Mouse (Mus musculus) liver, embryonic 14.5 days (tissue): ENCODE data around the gene Mefv. TPM values are rescaled to one million over a fixed set of nuclear protein-coding genes. Genes with fewer than 3 reads are reported as not detected.
A peak's percentile ranks its signal among the peaks of the same experiment; 100 is the strongest.

Experiments
- ATAC-seq: fragments of 200-750 bp; cut with Nextera tagmentation; 2 replicates; pipeline ENCODE4 v1.8.0; 2017; ENCODE audit warnings: moderate number of reproducible peaks, mild to moderate bottlenecking, moderate library complexity; ENCODE audit not compliant: insufficient read depth
- DNase-seq, 3 experiments: peaks; one replicate each; pipeline ENCODE4 v3.0.0-alpha.2; 2012 to 2013; ENCODE audit warnings: low read depth in 3 of 3, low spot score in 3 of 3
- H3K27ac ChIP-seq: fragments of 300-500 bp; sonication (generic); 2 replicates; pipeline ENCODE4 v1.5.1; 2014; ENCODE audit warnings: moderate library complexity, mild to moderate bottlenecking, control low read depth, inconsistent platforms
- H3K27me3 ChIP-seq: fragments of 300-500 bp; sonication (generic); 2 replicates; pipeline ENCODE4 v1.6.1; 2014; ENCODE audit warnings: mild to moderate bottlenecking, low read length, moderate library complexity; ENCODE audit not compliant: control insufficient read depth, insufficient read depth
- H3K36me3 ChIP-seq: fragments of 300-500 bp; sonication (generic); replicated peaks from 2 replicates; pipeline ENCODE4 v1.6.1; 2014; ENCODE audit warnings: low read depth; ENCODE audit not compliant: control insufficient read depth, insufficient read depth
- H3K4me1 ChIP-seq, 2 experiments: fragments of 200-500 bp in 1 of 2; fragments of 300-500 bp in 1 of 2; sonication (generic) in 1 of 2; replicated peaks; 2 replicates each; pipeline ENCODE4 v1.6.1; 2012 to 2014; ENCODE audit warnings: antibody characterized with exemption in 1 of 2, inconsistent platforms in 1 of 2, low read length in 1 of 2; ENCODE audit not compliant: control insufficient read depth in 2 of 2, insufficient read depth in 2 of 2
- H3K4me2 ChIP-seq: fragments of 300-500 bp; sonication (generic); 2 replicates; pipeline ENCODE4 v1.6.1; 2014; ENCODE audit warnings: low read depth, mild to moderate bottlenecking, control low read depth, moderate library complexity
- H3K4me3 ChIP-seq, 2 experiments: fragments of 200-500 bp in 1 of 2; fragments of 300-500 bp in 1 of 2; sonication (generic) in 1 of 2; 2 replicates each; pipeline ENCODE4 v1.5.1; 2012 to 2014; ENCODE audit warnings: low read depth in 2 of 2, low read length in 2 of 2, mild to moderate bottlenecking in 2 of 2, control low read depth in 1 of 2, inconsistent platforms in 1 of 2, moderate library complexity in 1 of 2; ENCODE audit not compliant: insufficient read depth in 1 of 2
- H3K9ac ChIP-seq: fragments of 300-500 bp; sonication (generic); replicated peaks from 2 replicates; pipeline ENCODE4 v1.6.1; 2014; ENCODE audit warnings: mild to moderate bottlenecking, control low read depth, moderate library complexity
- H3K9me3 ChIP-seq: fragments of 300-500 bp; sonication (generic); 2 replicates; pipeline ENCODE4 v1.6.1; 2016; ENCODE audit warnings: low read length, mixed read lengths; ENCODE audit not compliant: control insufficient read depth
- CTCF ChIP-seq: IDR thresholded peaks from 2 replicates; pipeline ENCODE4 v1.5.1; 2016; ENCODE audit warnings: antibody characterized with exemption, low read depth, control low read depth
- EP300 ChIP-seq: IDR thresholded peaks from 2 replicates; pipeline ENCODE4 v1.6.1; 2016; ENCODE audit warnings: antibody characterized with exemption, low read depth
- WGBS: fragments of 180-500 bp; shearing (Covaris S2); extraction: QIAGEN DNeasy Blood & Tissue Kit; methylation state at CpG from one replicate; pipeline ENCODE4 v1.1.7; 2014; ENCODE audit not compliant: insufficient replicate concordance; 5-methylcytosine and 5-hydroxymethylcytosine counted together
- polyA plus RNA-seq, 2 experiments: library from polyadenylated mRNA; depleted of rRNA in 1 of 2; stranded (reverse) in 1 of 2; unstranded in 1 of 2; fragments of >200 nt; fragmentation: Nextera tagmentation in 1 of 2; extraction: Ambion mirVana in 1 of 2; gene quantifications; 2 replicates each; pipeline versions ENCODE4 v1.2.1 to v1.2.3; 2012 to 2014

The Mefv gene
- polyA plus RNA-seq, 2 experiments = 0.21 to 0.27 TPM

GRCm38 (mm10) chr16:3742466-3742865 is 24.6 kb upstream of the Mefv start:
- Histone ChIP-seq H3K27ac (no peak overlapping the region), H3K4me3 (no peak overlapping the region; a peak in 1 of 4 replicates), H3K9me3 (no peaks in the 10 kb centered on the region), H3K4me1 (peaks cover 13 to 18% of the 10 kb centered on the region in 2 experiments), H3K27me3 (no peaks in the 10 kb centered on the region), H3K36me3 (peaks cover 4% of the 10 kb centered on the region; the same call in 1 of the 2 replicates), H3K4me2 (peak overlapping the region; percentile 76; the same call in 1 of the 2 replicates), H3K9ac (no peak overlapping the region)
- no peak for DNase-seq
- TF ChIP-seq EP300 (no peak), CTCF (no peak)
- WGBS = 85% methylated on average over 6 of the region's 6 CpGs
- no peak for ATAC-seq

DNA sequence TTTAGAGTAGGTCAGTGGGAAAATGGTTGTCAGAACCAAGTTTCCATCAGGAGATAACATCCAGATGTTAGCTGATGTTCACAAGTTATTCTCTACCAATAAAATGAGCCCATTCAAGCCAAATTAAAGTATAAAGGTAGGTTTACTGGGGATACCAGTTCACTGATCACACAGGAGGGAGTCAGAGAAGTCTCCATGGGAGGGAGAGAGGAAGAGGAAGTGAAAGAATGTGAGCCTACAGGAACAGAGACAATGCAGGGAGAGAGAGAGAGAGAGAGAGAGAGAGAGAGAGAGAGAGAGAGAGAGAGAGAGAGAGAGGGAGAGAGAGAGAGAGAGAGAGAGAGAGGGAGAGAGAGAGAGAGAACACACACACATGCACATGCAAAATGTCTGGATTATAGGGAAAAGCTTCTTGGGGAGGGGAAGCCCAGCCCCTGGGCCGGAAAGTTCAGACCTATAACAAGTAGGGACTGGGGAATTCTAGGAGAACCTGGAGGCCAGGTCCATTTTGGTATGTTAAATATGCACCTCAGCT is 15.4 kb upstream of the Mefv start:
- Histone ChIP-seq H3K4me1 (no peaks in the 10 kb centered on the region), H3K9ac (no peak overlapping the region), H3K4me2 (no peak overlapping the region), H3K4me3 (no peak overlapping the region), H3K9me3 (no peaks in the 10 kb centered on the region), H3K27ac (no peak overlapping the region), H3K27me3 (no peaks in the 10 kb centered on the region), H3K36me3 (no peaks in the 10 kb centered on the region)
- ATAC-seq = no peak
- no peak for DNase-seq
- 33% methylated on average over 1 of the region's 1 CpGs for WGBS
- no peak for TF ChIP-seq EP300
- TF ChIP-seq CTCF = no peak

- no peak for DNase-seq
- no peaks in the 10 kb centered on the region for H3K4me1 ChIP-seq
Measured at GRCm38 (mm10) chr16:3732612-3733011, 14.7 kb upstream of the Mefv start.

GRCm38 (mm10) chr16:3727980-3728720 is 10.3 kb upstream of the Mefv start:
- no peaks in the 10 kb centered on the region for H3K9me3 ChIP-seq
- H3K4me1 ChIP-seq = no peaks in the 10 kb centered on the region
- no peaks in the 10 kb centered on the region for H3K27me3 ChIP-seq
- no peak for TF ChIP-seq CTCF
- no peak for TF ChIP-seq EP300
- WGBS = 69% methylated on average over 6 of the region's 6 CpGs
- H3K4me3 ChIP-seq = no peak overlapping the region
- H3K4me2 ChIP-seq = no peak overlapping the region
- H3K36me3 ChIP-seq = no peaks in the 10 kb centered on the region
- H3K27ac ChIP-seq = no peak overlapping the region
- ATAC-seq (no peak), DNase-seq (no peak)
- H3K9ac ChIP-seq = no peak overlapping the region

More at GRCm38 (mm10) chr16:3732612-3733011, 14.7 kb upstream of the Mefv start:
- ATAC-seq = no peak
- Histone ChIP-seq H3K9ac (no peak overlapping the region), H3K4me3 (no peak overlapping the region), H3K27ac (no peak overlapping the region), H3K9me3 (no peaks in the 10 kb centered on the region), H3K27me3 (no peaks in the 10 kb centered on the region), H3K4me2 (no peak overlapping the region), H3K36me3 (no peaks in the 10 kb centered on the region)
- TF ChIP-seq CTCF (no peak), EP300 (no peak)
- 43% methylated on average over 4 of the region's 4 CpGs for WGBS

GRCm38 (mm10) chr16:3723231-3723630 is 5.3 kb upstream of the Mefv start:
- Histone ChIP-seq H3K9me3 (no peaks in the 10 kb centered on the region), H3K4me2 (no peak overlapping the region), H3K27ac (no peak overlapping the region), H3K4me1 (no peaks in the 10 kb centered on the region), H3K36me3 (no peaks in the 10 kb centered on the region), H3K9ac (no peak overlapping the region), H3K27me3 (no peaks in the 10 kb centered on the region), H3K4me3 (no peak overlapping the region)
- DNase-seq (peak in 1 of 3 experiments; percentile 30), ATAC-seq (no peak)
- 45% methylated on average over 3 of the region's 3 CpGs for WGBS
- TF ChIP-seq EP300 (no peak), CTCF (no peak)
